Mouse (Mus musculus) erythroblast, embryonic 14.5 days (primary cell): ENCODE results near the gene Iqschfp.

Experiments
- GATA1 ChIP-seq: IDR thresholded peaks from 2 replicates; pipeline ENCODE4 v1.6.1; 2012; ENCODE audit warnings: low read length, inconsistent platforms, mixed read lengths
- TAL1 ChIP-seq: IDR thresholded peaks from 3 replicates; pipeline ENCODE4 v1.6.1; 2012; ENCODE audit warnings: low read length, inconsistent platforms, mixed read lengths

DNA sequence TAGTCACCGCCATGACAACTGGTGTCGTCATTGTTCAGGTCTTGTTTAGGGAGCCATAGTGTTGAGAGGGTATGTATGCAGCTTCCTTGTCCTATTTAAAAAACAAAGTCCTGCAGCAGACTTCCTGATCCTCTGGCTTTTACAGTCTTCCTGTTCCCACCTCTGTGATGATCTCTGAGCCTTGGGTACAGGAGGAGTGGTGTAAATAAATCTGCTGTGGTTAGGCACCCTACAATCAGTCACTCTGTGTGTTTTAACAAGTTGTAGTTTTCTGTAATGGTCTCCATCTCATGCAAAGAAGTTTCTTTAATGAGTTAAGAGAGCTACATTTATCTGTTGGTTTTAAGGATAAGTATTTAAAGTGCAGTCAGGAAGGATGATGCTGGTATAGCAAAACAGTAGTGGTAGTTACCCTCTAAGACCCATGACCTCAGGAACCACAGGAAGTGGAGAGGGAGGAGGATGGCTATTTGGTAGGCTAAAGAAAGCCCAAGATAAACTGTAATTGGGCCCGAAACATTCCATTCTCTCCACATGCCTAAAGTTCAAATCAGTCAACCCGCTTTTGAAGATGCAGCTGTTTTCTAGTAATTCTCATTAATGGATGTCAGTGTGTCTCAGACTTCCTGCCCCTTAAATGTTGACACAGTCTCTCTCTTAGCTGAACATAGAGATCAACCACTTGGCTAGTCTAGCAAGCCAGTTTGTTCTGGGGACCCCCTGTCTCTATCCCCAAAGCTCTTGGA is 764.7 kb downstream of the Iqschfp start:
- TF ChIP-seq TAL1: no peak
- no peak for TF ChIP-seq GATA1
